Mouse (Mus musculus): Measurements from ENCODE around the gene Fxyd5.

Fxyd5 gene

GRCm38 (mm10) chr7:31042431-31042910, at the start of gene Fxyd5:
TSS of gene Fxyd5 (minus strand) at chr7:31042481.
- DNase-seq (ENCODE audit: low spot score): no peak

- DNase-seq (ENCODE audit: low spot score): peak; percentile 50
Measured at GRCm38 (mm10) chr7:31089721-31090120, 47.4 kb upstream of the Fxyd5 start.

- DNase-seq (ENCODE audit: low spot score): no peak
Measured at GRCm38 (mm10) chr7:31088206-31088605, 45.9 kb upstream of the Fxyd5 start.

GRCm38 (mm10) chr7:31087262-31087661, 45.0 kb upstream of the Fxyd5 start:
- no peak for DNase-seq (ENCODE audit: low spot score)

- no peak for DNase-seq (ENCODE audit: low spot score)
Measured at GRCm38 (mm10) chr7:31086175-31086755, 44.0 kb upstream of the Fxyd5 start.

- DNase-seq (ENCODE audit: low spot score): peak; percentile 61
Measured at GRCm38 (mm10) chr7:31085171-31085570, 42.9 kb upstream of the Fxyd5 start.

- no peak for DNase-seq (ENCODE audit: low spot score)
Measured at GRCm38 (mm10) chr7:31084140-31084539, 41.9 kb upstream of the Fxyd5 start.

GRCm38 (mm10) chr7:31082831-31083588, 40.7 kb upstream of the Fxyd5 start:
- DNase-seq (ENCODE audit: low spot score): peak; percentile 54

GRCm38 (mm10) chr7:31082106-31082505, 39.8 kb upstream of the Fxyd5 start:
- no peak for DNase-seq (ENCODE audit: low spot score)

GRCm38 (mm10) chr7:31081106-31081505, 38.8 kb upstream of the Fxyd5 start:
- no peak for DNase-seq (ENCODE audit: low spot score)

- no peak for DNase-seq (ENCODE audit: low spot score)
Measured at GRCm38 (mm10) chr7:31080611-31081010, 38.3 kb upstream of the Fxyd5 start.

- no peak for DNase-seq (ENCODE audit: low spot score)
Measured at GRCm38 (mm10) chr7:31079670-31080069, 37.4 kb upstream of the Fxyd5 start.

GRCm38 (mm10) chr7:31077885-31078445, 35.7 kb upstream of the Fxyd5 start:
- DNase-seq (ENCODE audit: low spot score): peak; percentile 43

- DNase-seq (ENCODE audit: low spot score): no peak
Measured at GRCm38 (mm10) chr7:31077470-31077869, 35.2 kb upstream of the Fxyd5 start.

GRCm38 (mm10) chr7:31076492-31076891, 34.2 kb upstream of the Fxyd5 start, which contains the start of gene Fxyd3:
TSS of gene Fxyd3 (minus strand) at chr7:31076704.
- DNase-seq (ENCODE audit: low spot score): no peak

GRCm38 (mm10) chr7:31074713-31075069, 32.4 kb upstream of the Fxyd5 start:
- no peak for DNase-seq (ENCODE audit: low spot score)

- no peak for DNase-seq (ENCODE audit: low spot score)
Measured at GRCm38 (mm10) chr7:31074061-31074712, 31.9 kb upstream of the Fxyd5 start.

GRCm38 (mm10) chr7:31073546-31073945, 31.3 kb upstream of the Fxyd5 start:
- no peak for DNase-seq (ENCODE audit: low spot score)

GRCm38 (mm10) chr7:31072326-31072725, 30.0 kb upstream of the Fxyd5 start:
- no peak for DNase-seq (ENCODE audit: low spot score)

- DNase-seq (ENCODE audit: low spot score): no peak
Measured at GRCm38 (mm10) chr7:31070324-31070723, 28.0 kb upstream of the Fxyd5 start.

- DNase-seq (ENCODE audit: low spot score): no peak
Measured at GRCm38 (mm10) chr7:31069491-31069890, 27.2 kb upstream of the Fxyd5 start.

GRCm38 (mm10) chr7:31067836-31068235, 25.6 kb upstream of the Fxyd5 start:
- no peak for DNase-seq (ENCODE audit: low spot score)

- no peak for DNase-seq (ENCODE audit: low spot score)
Measured at GRCm38 (mm10) chr7:31063074-31063560, 20.8 kb upstream of the Fxyd5 start.
